Mouse (Mus musculus) gastrocnemius, adult 8-10 months (tissue): ENCODE data around the gene Krtap4-6. TPM values are rescaled to one million over a fixed set of nuclear protein-coding genes. Genes with fewer than 3 reads are reported as not detected.

Experiments used
- total RNA-seq, 4 experiments: library from RNA; stranded (reverse); gene quantifications; 2 replicates each; pipeline ENCODE4 v1.2.4; 2022

The Krtap4-6 gene
- total RNA-seq, 4 experiments from 2014 or later, result not detected

Other genes starting within 250 kb of the Krtap4-6 start
- gene Krt12, start 243.7 kb downstream of the Krtap4-6 start, total RNA-seq, result under 1 TPM in 1 of 4 experiments, not detected in 3; 0.17 TPM
- gene Krt20, start 227.8 kb downstream of the Krtap4-6 start, total RNA-seq, result under 1 TPM in 1 of 4 experiments, not detected in 3; 0.13 TPM
- not detected for gene Krt23, start 172.8 kb downstream of the Krtap4-6 start, total RNA-seq
- gene Krt39, start 144.6 kb downstream of the Krtap4-6 start, total RNA-seq, result not detected
- not detected for gene Krt40, start 122.8 kb downstream of the Krtap4-6 start, total RNA-seq
- gene Krtap3-3, start 115.1 kb downstream of the Krtap4-6 start, total RNA-seq, result not detected
- not detected for gene Krtap3-2, start 109.1 kb downstream of the Krtap4-6 start, total RNA-seq
- not detected for gene Gm11939, start 106.5 kb downstream of the Krtap4-6 start, total RNA-seq
- not detected for gene Krtap3-1, start 99.3 kb downstream of the Krtap4-6 start, total RNA-seq
- not detected for gene Krtap1-5, start 84.9 kb downstream of the Krtap4-6 start, total RNA-seq
- gene Krtap1-4, start 82.3 kb downstream of the Krtap4-6 start, total RNA-seq, result not detected
- gene Krtap1-3, start 74.6 kb downstream of the Krtap4-6 start, total RNA-seq, result not detected
- not detected for gene Krtap9-3, start 67.9 kb downstream of the Krtap4-6 start, total RNA-seq
- not detected for gene Gm11938, start 62.7 kb downstream of the Krtap4-6 start, total RNA-seq
- gene Gm11937, start 55.8 kb downstream of the Krtap4-6 start, total RNA-seq, result not detected
- not detected for gene Krtap2-4, start 51.1 kb downstream of the Krtap4-6 start, total RNA-seq
- gene Gm11562, start 45.5 kb downstream of the Krtap4-6 start, total RNA-seq, result not detected
- not detected for gene Krtap4-1, start 37.7 kb downstream of the Krtap4-6 start, total RNA-seq
- gene Krtap4-2, start 30.9 kb downstream of the Krtap4-6 start, total RNA-seq, result not detected
- gene Krtap4-7, start 21.9 kb downstream of the Krtap4-6 start, total RNA-seq, result not detected
- not detected for gene Gm11555, start 15.7 kb downstream of the Krtap4-6 start, total RNA-seq
- not detected for gene Gm11563, start 7.0 kb downstream of the Krtap4-6 start, total RNA-seq
- gene Gm14190, start 24.8 kb upstream of the Krtap4-6 start, total RNA-seq, result not detected
- not detected for gene Gm14180, start 68.3 kb upstream of the Krtap4-6 start, total RNA-seq
- gene Gm11595, start 107.0 kb upstream of the Krtap4-6 start, total RNA-seq, result not detected
- gene Krtap4-8, start 114.7 kb upstream of the Krtap4-6 start, total RNA-seq, result not detected
- not detected for gene Krtap4-9, start 119.2 kb upstream of the Krtap4-6 start, total RNA-seq
- gene Gm11596, start 127.5 kb upstream of the Krtap4-6 start, total RNA-seq, result not detected
- gene Gm11569, start 133.0 kb upstream of the Krtap4-6 start, total RNA-seq, result not detected
- gene Gm11554, start 138.5 kb upstream of the Krtap4-6 start, total RNA-seq, result not detected
- not detected for gene Krtap4-13, start 143.9 kb upstream of the Krtap4-6 start, total RNA-seq
- gene Gm11564, start 149.7 kb upstream of the Krtap4-6 start, total RNA-seq, result not detected
- gene 2300003K06Rik, start 172.1 kb upstream of the Krtap4-6 start, total RNA-seq, result not detected
- not detected for gene Krtap4-16, start 185.6 kb upstream of the Krtap4-6 start, total RNA-seq
- not detected for gene Gm11568, start 192.0 kb upstream of the Krtap4-6 start, total RNA-seq
- gene Gm11559, start 198.5 kb upstream of the Krtap4-6 start, total RNA-seq, result not detected
- not detected for gene Krtap9-1, start 207.4 kb upstream of the Krtap4-6 start, total RNA-seq
- gene Gm11567, start 213.2 kb upstream of the Krtap4-6 start, total RNA-seq, result not detected
- not detected for gene Krtap31-1, start 242.0 kb upstream of the Krtap4-6 start, total RNA-seq
- gene Gm11565, start 248.8 kb upstream of the Krtap4-6 start, total RNA-seq, result not detected